Mouse (Mus musculus): ENCODE measurements at regions not wholly inside any gene's neighbourhood (a gene's known extent, or its start where the extent isn't known, plus 50 kb on each side); places are given as distances from the start of the nearest gene placed in this dataset.

DNA sequence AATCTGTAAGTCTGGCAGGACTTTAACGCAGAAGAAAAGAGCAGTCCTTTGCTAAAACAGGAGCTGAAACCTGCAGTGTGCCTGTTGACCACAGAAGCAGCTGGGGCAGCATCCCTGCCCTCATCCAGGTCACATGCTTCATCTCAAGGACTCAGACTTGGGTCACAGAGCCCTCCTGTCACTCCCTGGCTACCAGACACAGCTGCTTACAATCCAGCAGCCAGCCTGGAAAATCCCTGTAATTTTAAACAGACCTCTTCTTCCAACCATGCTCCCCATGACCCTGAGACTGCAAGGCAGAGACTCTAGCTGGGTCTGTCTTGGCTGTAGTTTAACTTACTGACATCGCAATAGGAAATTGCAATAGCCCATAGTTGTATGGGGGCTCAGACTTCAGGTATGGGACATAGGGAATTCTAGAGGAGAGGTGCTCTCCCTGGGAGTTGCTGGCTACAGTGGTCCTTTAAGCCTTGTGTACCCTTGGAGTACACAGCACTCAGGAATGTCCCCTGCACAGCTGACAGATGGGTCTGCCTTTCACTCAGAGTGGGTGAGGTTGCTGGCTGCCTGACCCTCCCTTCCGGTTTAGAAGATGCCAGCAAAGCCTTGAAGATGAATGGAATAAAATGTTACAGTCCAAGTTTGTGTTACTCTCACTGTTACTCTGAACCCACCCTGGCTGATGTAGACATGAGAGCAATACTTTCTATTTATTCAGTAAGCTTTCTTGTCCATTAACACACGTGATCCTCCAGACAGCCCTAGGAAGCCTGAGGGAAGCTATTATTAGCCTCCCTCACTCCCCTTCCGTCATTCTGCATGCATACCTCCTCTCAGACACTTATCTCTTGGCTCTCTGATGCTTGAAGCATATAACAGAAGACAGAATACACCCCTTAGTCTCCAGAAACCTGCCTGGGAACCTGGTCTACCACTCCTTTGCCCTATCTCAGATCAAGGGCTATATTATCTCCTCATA lies 159.7 kb downstream of the Sox11 start:
- TF ChIP-seq MAX (IDR thresholded peaks at IDR 0.05; ENCODE audit: low read length): no peak
- TF ChIP-seq CTCF (conservative IDR thresholded peaks at IDR 0.05 in 1 of 2, IDR thresholded peaks at IDR 0.05 in 1 of 2; ENCODE audit: low read depth in 2 of 2, low read length in 2 of 2): no peak
- TF ChIP-seq HCFC1 (IDR thresholded peaks at IDR 0.05; ENCODE audit: low read depth, low read length): no peak
- TF ChIP-seq GABPA (IDR thresholded peaks at IDR 0.05; ENCODE audit: insufficient replicate concordance, low read depth, low read length): no peak
- TF ChIP-seq SIN3A (IDR thresholded peaks at IDR 0.05; ENCODE audit: low read length): no peak
- no peak for TF ChIP-seq BHLHE40 (IDR thresholded peaks at IDR 0.05; ENCODE audit: low read depth, low read length)
- TF ChIP-seq POLR2A (IDR thresholded peaks at IDR 0.05; ENCODE audit: low read depth, low read length): no peak
